Mouse (Mus musculus): ENCODE data around the gene Prkcd.
"Not testable (repeated sequence)": the region's sequence is repeated elsewhere in the genome, so short reads cannot be mapped to it uniquely, and the experiment has no call there.

Gene Prkcd

DNA sequence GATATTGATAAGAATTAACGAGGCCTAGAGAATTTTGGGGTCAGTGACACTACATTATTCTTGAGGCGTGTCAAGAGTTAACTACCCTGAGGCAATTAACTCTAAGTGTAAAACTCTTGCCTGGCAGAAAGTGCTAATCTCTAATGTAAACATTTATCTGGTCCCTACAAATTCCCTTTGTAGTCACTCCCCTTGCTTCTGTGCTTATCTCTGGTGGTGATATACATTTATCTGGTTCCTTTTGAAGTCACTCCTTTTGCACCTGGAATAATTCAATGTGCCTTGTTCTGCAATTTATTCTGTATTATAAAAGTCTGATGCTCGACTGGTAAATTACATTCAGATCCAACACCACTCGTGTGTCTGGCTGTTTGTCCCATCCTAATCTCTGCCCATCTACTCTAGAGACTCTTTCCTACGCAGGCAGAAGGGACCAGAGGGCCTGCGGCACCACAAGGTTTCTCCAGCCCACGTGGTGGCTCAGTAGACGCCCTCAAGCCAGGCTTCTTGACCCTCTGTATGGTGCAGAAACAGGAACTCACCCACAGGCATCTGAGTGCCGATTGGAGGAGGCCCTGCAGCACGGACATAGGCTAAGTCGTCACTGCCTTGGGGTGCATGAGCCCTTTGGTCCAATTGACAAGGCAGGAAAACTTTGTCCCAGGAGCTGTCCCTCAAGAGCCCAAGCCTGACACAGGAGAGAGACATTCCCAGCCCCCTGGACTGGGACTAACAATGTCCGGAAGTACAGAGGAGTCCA is 48.5 kb downstream of the Prkcd start:
- intact Hi-C loops (cut with DNase I) = not testable (repeated sequence)

GRCm38 (mm10) chr14:30576260-30576659 is 49.8 kb downstream of the Prkcd start:
- intact Hi-C loops (cut with DNase I) = no loop called here

DNA sequence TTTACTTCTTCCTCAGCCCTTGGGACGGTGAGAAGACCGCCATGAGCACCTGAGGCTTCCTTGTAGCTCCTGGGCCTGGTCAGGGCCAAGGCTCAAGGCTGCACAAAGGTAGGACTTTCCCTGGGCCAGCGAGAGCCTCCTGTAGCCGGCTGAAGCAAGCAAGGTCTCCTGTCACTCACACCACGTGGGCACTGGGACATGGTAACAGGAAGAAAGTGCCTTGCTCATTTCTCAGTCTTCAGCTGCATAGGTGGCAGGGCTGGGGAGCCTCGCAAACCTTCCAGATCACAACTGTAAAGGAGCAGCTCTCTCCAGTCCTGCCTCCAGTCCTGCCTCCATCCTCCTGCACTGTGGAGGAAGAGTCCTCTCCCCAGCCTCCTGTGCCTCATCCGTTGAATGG is 50.2 kb downstream of the Prkcd start:
- intact Hi-C loops (cut with DNase I) = no loop called here

DNA sequence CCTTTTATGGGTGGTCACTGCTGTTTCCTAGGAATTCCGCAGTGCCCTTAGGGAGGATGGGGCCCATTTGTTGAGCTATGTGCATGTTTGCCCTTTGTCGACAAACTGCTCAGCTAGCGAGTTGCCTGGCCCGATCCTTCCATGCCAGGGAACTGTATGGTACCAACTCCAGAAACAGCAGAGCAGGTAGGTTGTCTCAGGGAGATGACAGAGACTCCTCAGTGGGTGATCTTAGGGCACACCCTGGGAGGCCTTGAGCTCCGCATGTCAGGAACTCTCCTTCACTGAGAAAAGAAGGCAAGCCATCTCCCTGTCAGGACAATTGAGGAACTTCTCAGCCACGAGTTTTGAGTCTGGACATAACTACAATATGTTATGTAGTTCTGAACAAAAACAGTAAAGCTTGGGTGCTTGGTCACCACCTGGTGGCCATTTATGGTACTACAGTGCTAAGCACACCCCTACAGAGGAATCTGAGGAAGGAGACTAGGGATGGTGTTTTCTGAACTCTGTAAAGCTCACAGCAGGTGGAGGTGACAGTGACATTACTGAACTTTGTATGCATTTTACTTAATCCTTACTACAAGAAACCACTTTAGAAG is 51.9 kb downstream of the Prkcd start:
- intact Hi-C loops (cut with DNase I) = no loop called here

DNA sequence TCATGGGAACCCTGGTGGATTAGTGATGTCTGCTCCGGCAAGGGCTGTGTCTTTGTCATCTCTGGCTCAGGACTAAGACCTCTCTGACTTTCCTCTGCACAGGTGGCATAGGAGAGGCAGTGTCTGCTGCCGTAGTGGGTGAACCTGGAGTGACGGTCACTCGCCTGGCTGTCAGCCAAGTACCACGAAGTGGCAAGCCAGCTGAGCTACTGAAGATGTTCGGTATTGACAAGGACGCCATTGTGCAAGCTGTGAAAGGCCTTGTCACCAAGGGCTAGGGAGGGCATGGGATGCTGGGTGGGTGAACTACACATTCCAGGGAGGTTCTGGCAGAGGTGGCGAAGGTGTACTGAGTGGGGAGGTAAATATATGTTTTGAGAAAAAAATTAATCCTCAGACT is 52.8 kb downstream of the Prkcd start:
- intact Hi-C loops (cut with DNase I) = no loop called here

DNA sequence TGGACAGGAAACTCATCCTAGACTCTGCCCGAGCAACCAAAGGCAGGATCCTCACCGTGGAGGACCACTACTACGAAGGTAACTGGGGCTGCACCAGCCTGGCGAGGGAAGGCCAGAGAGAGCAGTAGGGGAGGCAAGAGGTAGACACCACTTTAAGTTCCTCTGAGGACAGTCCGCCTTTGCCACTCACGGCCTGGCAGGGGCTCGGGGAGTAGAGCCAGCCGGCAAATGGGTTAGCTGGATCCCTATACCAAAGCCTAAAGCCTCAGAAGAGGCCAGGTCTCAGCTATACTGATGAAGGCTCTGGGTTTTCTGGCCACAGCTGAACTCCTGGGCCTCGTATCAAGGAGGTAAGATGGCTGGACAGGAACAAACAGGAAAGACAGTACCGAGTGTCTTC is 53.8 kb downstream of the Prkcd start:
- intact Hi-C loops (cut with DNase I) = no loop called here

DNA sequence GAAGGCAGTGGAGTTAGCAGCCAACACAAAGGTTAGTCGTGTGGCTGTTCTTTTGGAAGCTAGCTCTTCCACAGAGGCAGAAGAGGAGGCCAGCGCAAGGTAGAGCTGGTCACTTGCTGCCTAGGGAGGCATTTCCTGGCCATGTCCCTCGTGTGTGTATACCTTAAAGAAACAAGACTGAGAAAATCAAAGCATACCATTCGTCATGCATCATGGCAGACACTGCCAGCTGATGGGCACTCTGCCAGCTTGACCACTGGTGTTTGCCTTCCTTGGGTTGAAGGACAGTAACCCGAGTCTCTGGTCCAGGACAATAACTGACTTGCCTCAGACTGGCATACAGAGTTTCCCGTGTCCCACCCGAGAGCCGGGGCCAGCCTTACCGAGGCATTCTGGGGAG is 55.7 kb downstream of the Prkcd start:
- intact Hi-C loops (cut with DNase I) = no loop called here

DNA sequence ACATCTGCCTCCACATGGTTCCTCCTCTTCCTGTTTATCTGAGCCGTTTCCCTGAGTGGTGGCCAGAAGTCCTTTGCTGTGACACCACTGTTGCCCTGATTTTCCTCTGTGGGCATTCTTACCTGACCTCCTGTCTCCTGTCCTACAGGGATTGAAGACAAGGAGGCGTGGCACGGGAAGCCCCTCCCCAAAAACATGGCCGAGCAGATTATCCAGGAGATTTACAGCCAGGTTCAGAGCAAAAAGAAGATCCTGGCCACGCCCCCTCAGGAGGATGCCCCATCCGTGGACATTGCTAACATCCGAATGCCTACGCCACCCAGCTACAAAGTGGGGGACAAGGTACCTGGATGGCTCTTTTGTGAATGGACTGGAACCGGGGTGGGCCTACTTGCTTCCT is 58.0 kb downstream of the Prkcd start:
- intact Hi-C loops (cut with DNase I) = no loop called here

- intact Hi-C loops (cut with DNase I) = no loop called here
Observed at GRCm38 (mm10) chr14:30566317-30566716, 59.7 kb downstream of the Prkcd start.

DNA sequence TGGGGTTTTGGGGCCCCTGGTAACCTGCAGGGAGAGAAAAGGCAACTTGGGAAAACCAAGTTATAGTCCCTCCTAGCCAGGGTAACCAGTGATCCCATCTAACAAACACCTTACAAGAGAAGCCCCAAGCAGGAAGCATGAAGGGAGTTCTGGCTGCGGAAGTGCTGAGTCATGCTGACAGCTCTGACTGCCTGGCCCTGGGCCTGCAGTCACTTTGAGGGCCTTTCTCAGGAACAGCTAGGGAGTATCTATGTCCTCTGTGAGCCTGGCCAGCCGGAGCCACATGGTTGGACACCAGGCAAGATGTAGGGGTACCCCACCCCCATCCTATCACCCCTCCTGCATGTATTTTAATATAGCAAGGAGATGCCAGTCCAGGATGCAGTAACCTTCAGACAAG is 61.6 kb downstream of the Prkcd start:
- intact Hi-C loops (cut with DNase I) = no loop called here

- intact Hi-C loops (cut with DNase I) = no loop called here
Observed at GRCm38 (mm10) chr14:30562343-30562742, 63.7 kb downstream of the Prkcd start.

DNA sequence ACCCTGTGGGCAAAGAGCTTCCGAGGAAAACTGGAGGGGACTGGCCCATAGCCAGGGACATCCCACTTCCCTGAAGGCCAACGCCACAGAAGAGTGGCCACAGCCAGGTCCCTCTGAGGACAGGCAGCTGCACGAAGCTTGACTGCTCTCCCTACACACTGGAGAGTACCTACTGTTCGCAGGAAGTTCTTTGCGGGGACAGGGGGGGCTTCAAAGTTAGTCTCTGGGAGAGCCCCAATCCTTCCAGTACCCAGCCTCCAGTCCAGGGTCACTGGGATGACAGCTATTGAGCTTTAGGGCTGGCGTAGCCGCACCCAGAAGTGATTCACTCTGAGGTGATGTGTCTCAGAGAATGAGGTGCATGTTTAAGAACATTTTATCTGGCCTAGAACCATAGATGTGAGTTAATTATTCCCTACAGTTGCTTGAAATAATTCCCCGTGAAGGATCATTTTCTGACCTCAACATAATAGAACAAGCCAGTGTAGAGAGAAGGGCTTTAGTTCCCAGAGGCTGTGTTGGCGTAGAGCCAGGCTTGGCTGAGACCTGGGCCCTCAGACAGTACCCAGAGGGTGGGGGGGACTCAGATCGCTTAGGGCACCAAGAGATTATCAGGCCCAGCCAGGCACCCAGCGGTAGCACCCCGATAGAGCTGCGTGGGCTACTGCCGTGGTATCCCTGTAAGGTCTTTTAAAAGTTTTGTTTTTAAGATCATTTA is 64.4 kb downstream of the Prkcd start:
- intact Hi-C loops (cut with DNase I) = no loop called here

DNA sequence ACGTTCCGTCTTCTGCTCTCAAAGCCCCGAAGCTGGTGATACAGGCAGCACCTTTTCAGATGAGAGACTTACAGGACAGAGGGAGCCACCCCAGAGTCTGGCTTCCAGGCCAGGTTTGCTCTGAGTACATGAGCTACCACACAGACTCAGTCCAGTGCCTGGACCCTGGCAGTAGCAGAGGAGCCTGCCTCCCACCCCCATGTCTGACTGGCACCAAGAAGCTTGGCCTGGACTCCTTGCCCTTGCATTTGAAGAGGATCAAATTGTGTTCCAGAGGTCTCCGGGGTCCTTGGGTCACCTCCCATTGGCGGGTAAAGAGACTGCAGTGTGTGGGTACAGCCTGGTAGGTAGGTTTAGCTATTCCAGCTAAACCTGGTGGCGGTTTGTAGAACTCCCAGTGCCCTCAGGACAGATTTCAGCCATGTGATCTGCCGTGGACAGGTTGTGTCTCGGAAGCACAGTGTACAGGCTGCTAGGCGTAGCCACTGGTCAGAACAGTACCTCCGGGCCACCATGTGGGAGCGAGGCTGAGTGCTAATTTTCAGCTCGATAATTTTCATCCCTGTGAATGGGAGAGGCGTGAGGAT is 65.1 kb downstream of the Prkcd start:
- intact Hi-C loops (cut with DNase I) = no loop called here

DNA sequence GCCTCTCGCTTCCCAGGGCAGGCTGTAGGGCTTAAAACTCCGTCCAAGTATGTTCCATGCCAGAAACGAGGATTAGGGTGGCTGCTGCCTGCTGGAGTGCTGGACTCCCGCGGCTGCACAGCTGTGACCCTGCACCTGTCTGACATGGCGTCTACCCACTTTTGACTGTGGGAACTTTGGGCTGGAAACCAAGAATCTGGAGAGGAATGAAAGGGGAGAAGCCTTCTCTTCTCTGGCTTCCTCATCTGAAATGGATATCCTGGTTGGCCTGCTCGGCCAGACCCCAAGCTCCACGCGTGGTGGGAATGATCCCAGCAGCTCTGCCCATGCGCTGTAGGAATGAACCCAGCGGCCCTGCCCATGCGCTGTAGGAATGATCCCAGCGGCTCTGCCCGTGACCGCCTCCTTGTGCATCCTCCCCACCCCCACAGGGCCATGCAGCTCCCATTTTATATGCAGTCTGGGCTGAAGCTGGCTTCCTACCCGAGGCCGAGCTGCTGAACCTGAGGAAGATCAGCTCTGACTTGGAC is 66.6 kb downstream of the Prkcd start:
- intact Hi-C loops (cut with DNase I) = no loop called here

- intact Hi-C loops (cut with DNase I) = no loop called here
Observed at GRCm38 (mm10) chr14:30557730-30558129, 68.3 kb downstream of the Prkcd start.

DNA sequence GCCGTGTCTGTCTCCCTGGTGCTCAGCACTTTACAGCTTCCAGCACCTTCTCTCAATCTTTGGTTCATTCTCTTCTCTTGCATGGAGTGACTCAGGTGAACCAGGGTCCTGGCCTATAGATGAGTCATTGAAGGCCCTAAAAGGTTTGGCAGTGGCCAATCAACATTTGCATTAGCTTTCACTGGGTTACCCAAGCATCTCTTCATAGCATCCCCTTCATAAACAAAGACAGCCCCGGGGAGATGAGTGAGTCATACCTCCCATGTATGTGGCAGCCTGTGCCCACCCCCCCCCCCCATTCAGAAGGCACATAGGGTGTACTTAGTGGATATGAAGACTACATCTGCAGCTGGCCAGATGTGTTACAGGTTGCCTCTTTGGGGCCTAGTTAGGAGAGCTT is 69.4 kb downstream of the Prkcd start:
- intact Hi-C loops (cut with DNase I) = no loop called here

DNA sequence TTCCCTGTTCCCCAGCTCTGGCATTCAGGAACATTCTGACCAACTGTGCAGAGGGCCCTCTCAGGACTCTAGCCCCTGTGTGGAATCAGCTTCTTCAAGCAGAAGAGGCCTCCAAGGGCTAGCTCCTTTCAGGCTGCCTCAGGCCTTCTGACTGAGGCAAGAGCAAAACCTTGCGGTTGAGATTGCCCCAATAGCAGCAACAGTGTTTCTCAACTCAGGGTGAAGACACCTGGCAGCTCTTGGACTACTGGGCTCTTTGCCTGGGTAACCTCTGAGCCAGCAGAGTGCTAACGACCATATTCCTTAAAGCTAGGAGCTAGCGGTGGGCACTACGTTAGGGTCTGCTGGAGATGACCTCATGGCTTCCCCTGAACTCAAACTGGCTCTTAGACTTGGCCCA is 72.8 kb downstream of the Prkcd start:
- intact Hi-C loops (cut with DNase I) = no loop called here

DNA sequence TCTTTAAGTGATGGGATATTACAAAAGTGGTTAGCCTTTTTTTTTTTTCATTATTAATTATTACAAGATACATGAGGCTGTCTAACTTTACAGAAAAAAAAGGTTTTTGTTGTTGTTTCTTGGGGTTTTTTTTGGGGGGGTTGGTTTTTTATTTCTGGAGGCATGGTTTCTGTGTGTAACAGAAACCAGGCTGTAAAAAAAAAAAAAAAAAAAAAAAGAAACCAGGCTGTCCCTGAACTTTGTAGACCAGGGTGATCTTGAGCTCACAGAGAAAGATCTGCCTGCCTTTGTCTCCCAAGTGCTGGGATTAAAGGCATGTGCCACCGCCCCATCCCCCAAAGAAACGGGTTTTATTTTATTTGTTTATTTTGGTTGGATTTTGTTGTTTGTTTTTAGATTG is 74.0 kb downstream of the Prkcd start:
- intact Hi-C loops (cut with DNase I) = no loop called here

DNA sequence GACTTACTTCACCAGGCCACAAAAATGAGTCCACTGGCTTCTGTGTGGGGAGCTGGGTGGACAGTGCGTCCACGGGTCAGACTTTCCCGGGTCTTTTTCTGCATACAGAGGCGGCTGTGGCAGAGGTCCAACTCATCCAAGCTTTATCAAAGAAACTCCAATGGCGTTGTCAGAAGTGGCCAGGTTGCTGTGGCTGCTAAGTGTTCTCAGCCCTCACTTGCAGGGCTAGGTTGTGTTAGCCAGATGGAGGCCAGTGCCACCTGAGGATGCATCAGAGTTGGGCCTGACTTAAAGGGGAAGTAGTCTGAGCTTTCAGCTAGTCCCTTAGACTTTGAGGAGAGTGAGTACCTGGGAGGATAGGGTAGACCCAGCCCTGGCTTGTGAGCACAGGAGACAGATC is 74.5 kb downstream of the Prkcd start:
- intact Hi-C loops (cut with DNase I) = no loop called here

GRCm38 (mm10) chr14:30550232-30551070 is 75.6 kb downstream of the Prkcd start:
- intact Hi-C loops (cut with DNase I) = no loop called here

GRCm38 (mm10) chr14:30549777-30550149 is 76.2 kb downstream of the Prkcd start:
- intact Hi-C loops (cut with DNase I) = no loop called here

Measured in adrenal gland (tissue).